Mouse (Mus musculus) heart, embryonic 14.5 days (tissue): ENCODE data around the gene Cirbp. TPM values are rescaled to one million over a fixed set of nuclear protein-coding genes. Genes with fewer than 3 reads are reported as not detected.
"Not testable (repeated sequence)": the region's sequence is repeated elsewhere in the genome, so short reads cannot be mapped to it uniquely, and the experiment has no call there.

Source experiments
- ATAC-seq: fragments of 200-750 bp; cut with Nextera tagmentation; 2 replicates; pipeline ENCODE4 v1.8.0; 2017; ENCODE audit warnings: low read depth, moderate TSS enrichment; ENCODE audit not compliant: insufficient number of reproducible peaks, insufficient read depth, low FRiP score
- H3K27ac ChIP-seq, 2 experiments: fragments of 200-500 bp in 1 of 2; fragments of 300-500 bp in 1 of 2; sonication (generic) in 1 of 2; replicated peaks in 1 of 2; 2 replicates each; pipeline ENCODE4 v1.5.1; 2012 to 2014; ENCODE audit warnings: low read depth in 2 of 2, low read length in 2 of 2, control low read depth in 1 of 2, mild to moderate bottlenecking in 1 of 2, mixed read lengths in 1 of 2; ENCODE audit not compliant: control insufficient read depth in 1 of 2, insufficient read depth in 1 of 2
- H3K27me3 ChIP-seq: fragments of 300-500 bp; sonication (generic); 2 replicates; pipeline ENCODE4 v1.6.1; 2014; ENCODE audit warnings: mild to moderate bottlenecking, low read length, control low read depth; ENCODE audit not compliant: control insufficient read depth, insufficient read depth
- H3K36me3 ChIP-seq: fragments of 300-500 bp; sonication (generic); 2 replicates; pipeline ENCODE4 v1.6.1; 2014; ENCODE audit warnings: mild to moderate bottlenecking, control low read depth, low read length, mixed read lengths; ENCODE audit not compliant: control insufficient read depth, insufficient read depth
- H3K4me1 ChIP-seq, 2 experiments: fragments of 200-500 bp in 1 of 2; fragments of 300-500 bp in 1 of 2; sonication (generic) in 1 of 2; 2 replicates each; pipeline ENCODE4 v1.6.1; 2012 to 2014; ENCODE audit warnings: low read length in 2 of 2, control low read depth in 1 of 2, mixed read lengths in 1 of 2; ENCODE audit not compliant: control insufficient read depth in 2 of 2, insufficient read depth in 2 of 2
- H3K4me2 ChIP-seq: fragments of 300-500 bp; sonication (generic); 2 replicates; pipeline ENCODE4 v1.6.1; 2014; ENCODE audit warnings: mild to moderate bottlenecking, low read length
- H3K4me3 ChIP-seq, 2 experiments: fragments of 200-500 bp in 1 of 2; fragments of 300-500 bp in 1 of 2; sonication (generic) in 1 of 2; 2 replicates each; pipeline ENCODE4 v1.5.1; 2012 to 2014; ENCODE audit warnings: low read length in 2 of 2, mild to moderate bottlenecking in 2 of 2, control low read depth in 1 of 2, low read depth in 1 of 2, moderate library complexity in 1 of 2; ENCODE audit not compliant: control insufficient read depth in 1 of 2, insufficient read depth in 1 of 2
- H3K9ac ChIP-seq: fragments of 300-500 bp; sonication (generic); 2 replicates; pipeline ENCODE4 v1.6.1; 2014; ENCODE audit warnings: mild to moderate bottlenecking, low read length
- H3K9me3 ChIP-seq: fragments of 300-500 bp; sonication (generic); 2 replicates; pipeline ENCODE4 v1.6.1; 2016; ENCODE audit warnings: low read length, control low read depth; ENCODE audit not compliant: control insufficient read depth
- WGBS: fragments of 180-500 bp; shearing (Covaris S2); extraction: QIAGEN DNeasy Blood & Tissue Kit; methylation state at CpG from one replicate; pipeline ENCODE4 v1.1.7; 2014; 5-methylcytosine and 5-hydroxymethylcytosine counted together
- polyA plus RNA-seq: library from polyadenylated mRNA; unstranded; fragments of >200 nt; fragmentation: Nextera tagmentation; extraction: Ambion mirVana; gene quantifications from 2 replicates; pipeline ENCODE4 v1.2.1, GENCODE M21; 2014

Cirbp gene
- polyA plus RNA-seq, 1 experiment from 2014 or later, result 79.4 TPM

- 81% methylated on average over 7 of the region's 7 CpGs for WGBS
- not testable (repeated sequence) for ATAC-seq, H3K9me3 ChIP-seq
Measured at GRCm38 (mm10) chr10:80211547-80212103, 45.8 kb downstream of the Cirbp start.

GRCm38 (mm10) chr10:80215048-80215772 is 49.4 kb downstream of the Cirbp start:
- Histone ChIP-seq H3K27me3 (no peaks in the 10 kb centered on the region), H3K4me2 (no peak overlapping the region), H3K9ac (no peak overlapping the region), H3K36me3 (no peaks in the 10 kb centered on the region), H3K4me3 (no peak overlapping the region), H3K9me3 (no peaks in the 10 kb centered on the region), H3K27ac (no peak overlapping the region), H3K4me1 (no peaks in the 10 kb centered on the region; a peak in 1 of 4 replicates)
- no peak for ATAC-seq
- WGBS, result 34% methylated on average over 16 of the region's 16 CpGs

More at GRCm38 (mm10) chr10:80211547-80212103, 45.8 kb downstream of the Cirbp start:
- not testable (repeated sequence) for H3K27ac ChIP-seq, H3K4me3 ChIP-seq, H3K27me3 ChIP-seq, H3K36me3 ChIP-seq, H3K9ac ChIP-seq, H3K4me2 ChIP-seq, H3K4me1 ChIP-seq

- no peak overlapping the region for H3K4me3 ChIP-seq
- no peak overlapping the region for H3K27ac ChIP-seq
- no peaks in the 10 kb centered on the region for H3K36me3 ChIP-seq
- no peak for ATAC-seq
- 44% methylated on average over 7 of the region's 9 CpGs for WGBS
- no peaks in the 10 kb centered on the region for H3K27me3 ChIP-seq
- no peak overlapping the region for H3K9ac ChIP-seq
- H3K4me2 ChIP-seq, result no peak overlapping the region
- H3K9me3 ChIP-seq, result no peaks in the 10 kb centered on the region
- peaks cover 3 to 7% of the 10 kb centered on the region in 2 experiments; a peak in 2 of 4 replicates for H3K4me1 ChIP-seq
Measured at GRCm38 (mm10) chr10:80220676-80221075, 54.9 kb downstream of the Cirbp start.

Other genes starting within 250 kb of the Cirbp start
- gene Kiss1r, start 249.0 kb upstream of the Cirbp start, polyA plus RNA-seq, result 0.19 and 0.70 TPM in 2 replicates
- gene R3hdm4, start 244.8 kb upstream of the Cirbp start, polyA plus RNA-seq, result 96.7 and 98.5 TPM in 2 replicates
- gene Arid3a, start 238.9 kb upstream of the Cirbp start, polyA plus RNA-seq, result 1.9 and 2.8 TPM in 2 replicates
- gene Wdr18, start 205.8 kb upstream of the Cirbp start, polyA plus RNA-seq, result 73.2 and 84.4 TPM in 2 replicates
- gene Grin3b, start 195.3 kb upstream of the Cirbp start, polyA plus RNA-seq, result 0.09 and 0.18 TPM in 2 replicates
- 16.2 and 20.3 TPM in 2 replicates for gene Tmem259, start 181.7 kb upstream of the Cirbp start, polyA plus RNA-seq
- 265 and 275 TPM in 2 replicates for gene Cnn2, start 177.4 kb upstream of the Cirbp start, polyA plus RNA-seq
- 1.6 and 1.7 TPM in 2 replicates for gene Abca7, start 169.5 kb upstream of the Cirbp start, polyA plus RNA-seq
- gene Arhgap45, start 149.3 kb upstream of the Cirbp start, polyA plus RNA-seq, result 3.0 and 3.4 TPM in 2 replicates
- 146 and 162 TPM in 2 replicates for gene Polr2e, start 126.2 kb upstream of the Cirbp start, polyA plus RNA-seq
- gene Gpx4, start 118.8 kb upstream of the Cirbp start, polyA plus RNA-seq, result 715 and 757 TPM in 2 replicates
- gene Sbno2, start 60.4 kb upstream of the Cirbp start, polyA plus RNA-seq, result 9.5 and 9.6 TPM in 2 replicates
- gene Stk11, start 50.2 kb upstream of the Cirbp start, polyA plus RNA-seq, result 14.6 and 17.7 TPM in 2 replicates
- 988 and 1,015 TPM in 2 replicates for gene Atp5d, start 27.4 kb upstream of the Cirbp start, polyA plus RNA-seq
- gene Cbarp, start 25.1 kb upstream of the Cirbp start, polyA plus RNA-seq, result 1.6 and 2.6 TPM in 2 replicates
- gene Midn, start 17.7 kb upstream of the Cirbp start, polyA plus RNA-seq, result 21.2 and 25.8 TPM in 2 replicates
- gene 1600002K03Rik, start 7.0 kb downstream of the Cirbp start, polyA plus RNA-seq, result 7.7 and 11.1 TPM in 2 replicates
- gene Efna2, start 13.5 kb downstream of the Cirbp start, polyA plus RNA-seq, result 8.4 and 10.1 TPM in 2 replicates
- gene Mum1, start 60.4 kb downstream of the Cirbp start, polyA plus RNA-seq, result 28.5 and 29.3 TPM in 2 replicates
- gene Ndufs7, start 83.1 kb downstream of the Cirbp start, polyA plus RNA-seq, result 721 and 734 TPM in 2 replicates
- 60.3 and 61.5 TPM in 2 replicates for gene Gamt, start 95.0 kb downstream of the Cirbp start, polyA plus RNA-seq
- 25.0 and 27.5 TPM in 2 replicates for gene Dazap1, start 95.5 kb downstream of the Cirbp start, polyA plus RNA-seq
- gene Rps15, start 126.5 kb downstream of the Cirbp start, polyA plus RNA-seq, result 648 and 723 TPM in 2 replicates
- gene Apc2, start 130.0 kb downstream of the Cirbp start, polyA plus RNA-seq, result 0.78 and 1.4 TPM in 2 replicates
- gene 2310011J03Rik, start 154.6 kb downstream of the Cirbp start, polyA plus RNA-seq, result 28.9 and 30.8 TPM in 2 replicates
- 1.4 TPM in 2 replicates for gene Pcsk4, start 163.5 kb downstream of the Cirbp start, polyA plus RNA-seq
- 1.4 and 1.6 TPM in 2 replicates for gene Reep6, start 164.0 kb downstream of the Cirbp start, polyA plus RNA-seq
- gene Adamtsl5, start 182.4 kb downstream of the Cirbp start, polyA plus RNA-seq, result 6.8 and 7.8 TPM in 2 replicates
- not detected in 2 replicates for gene Plk5, start 190.5 kb downstream of the Cirbp start, polyA plus RNA-seq
- 3.9 and 6.3 TPM in 2 replicates for gene Mex3d, start 221.7 kb downstream of the Cirbp start, polyA plus RNA-seq
- 116 and 125 TPM in 2 replicates for gene Mbd3, start 233.6 kb downstream of the Cirbp start, polyA plus RNA-seq
- 2,007 and 2,169 TPM in 2 replicates for gene Uqcr11, start 240.8 kb downstream of the Cirbp start, polyA plus RNA-seq